Mouse (Mus musculus): ENCODE data around the gene Efcab14. TPM values are rescaled to one million over a fixed set of nuclear protein-coding genes. Genes with fewer than 3 reads are reported as not detected.

The Efcab14 gene
- polyA plus RNA-seq, 1 experiment from 2014 or later: 32.0 TPM

DNA sequence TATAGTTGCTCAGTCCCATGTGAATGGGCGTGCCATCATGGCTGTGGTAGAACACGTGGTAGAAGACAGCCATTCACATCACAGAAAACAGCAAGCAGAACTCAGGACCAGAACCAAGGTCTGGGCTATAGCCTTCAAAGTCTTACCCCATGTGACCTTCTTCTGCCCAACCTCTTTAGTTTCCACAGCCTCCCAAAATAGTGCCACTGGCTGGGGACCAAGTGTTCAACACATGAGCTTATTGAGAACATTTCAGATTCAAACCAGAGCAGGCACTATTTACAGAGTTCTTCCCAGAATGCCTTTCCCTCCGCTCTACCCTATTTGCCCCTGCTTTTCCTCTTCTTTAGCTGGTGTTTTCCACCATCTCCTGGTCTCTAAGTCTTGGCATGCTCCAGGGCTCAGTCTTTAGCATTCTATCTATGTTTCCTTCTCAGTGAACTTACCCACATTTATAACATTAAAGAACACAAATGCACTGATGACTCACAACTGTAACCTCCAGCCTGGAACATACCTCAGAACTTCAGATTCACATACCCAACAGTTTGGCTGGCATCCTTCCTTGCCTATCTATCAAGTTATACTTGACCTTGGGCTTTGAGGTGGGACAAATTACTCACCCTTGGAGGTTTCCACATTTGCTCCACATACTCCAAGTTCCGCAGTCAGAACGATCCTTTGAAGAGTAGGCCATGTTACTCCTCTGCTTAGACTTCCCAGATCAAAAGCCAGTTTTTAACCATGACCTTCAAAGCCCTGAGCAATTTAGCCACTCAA lies 44.7 kb downstream of the Efcab14 start:
- Histone ChIP-seq H3K4me3 (replicated peaks) (no peak overlapping the region), H3K4me1 (replicated peaks) (peaks cover 6% of the 10 kb centered on the region; the same call in 1 of the 2 replicates), H3K27ac (no peak overlapping the region), H3K27me3 (replicated peaks) (no peaks in the 10 kb centered on the region), H3K36me3 (0 out of 2 replicates have a peak, but pooled peaks cover 2% of the 10 kb centered on the region), H3K4me2 (replicated peaks) (no peak overlapping the region), H3K9ac (no peak overlapping the region), H3K9me3 (no peaks in the 10 kb centered on the region)
- 86% methylated on average over 5 of the region's 5 CpGs for WGBS
- no peak for ATAC-seq

DNA sequence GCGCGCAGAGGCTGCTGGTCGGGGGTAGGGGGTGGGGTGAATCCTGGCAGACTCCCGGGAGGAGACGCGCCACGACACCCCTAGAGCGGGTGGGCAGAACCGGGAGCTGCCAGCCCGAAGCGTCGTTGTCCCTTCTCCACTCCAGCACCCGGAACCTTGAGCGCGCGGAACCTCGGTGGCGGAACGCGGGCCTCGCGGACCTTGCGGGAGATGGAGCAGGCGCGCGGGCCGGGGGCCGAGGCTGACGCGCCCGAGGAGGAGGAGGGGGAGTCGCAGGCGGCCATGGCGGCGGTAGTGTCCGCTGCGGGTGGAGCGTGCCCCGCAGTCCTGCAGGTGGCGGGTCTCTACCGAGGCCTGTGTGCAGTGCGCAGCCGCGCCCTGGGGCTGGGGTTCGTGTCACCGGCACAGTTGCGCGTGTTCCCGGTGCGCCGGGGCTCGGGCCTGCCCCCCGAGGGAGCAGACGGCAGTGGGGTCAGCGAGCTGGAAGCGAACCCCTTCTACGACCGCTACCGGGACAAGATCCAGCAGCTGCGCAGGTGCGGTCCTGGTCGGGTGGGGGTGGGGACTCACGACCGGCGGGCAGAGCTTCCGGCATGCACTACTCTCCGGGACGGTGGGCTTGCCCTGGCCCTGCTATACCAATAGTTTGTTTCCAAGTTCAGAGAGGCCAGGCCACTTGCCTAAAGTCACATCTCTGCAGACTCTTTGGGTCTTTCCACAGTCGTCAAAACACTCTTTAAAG lies 47.4 kb downstream of the Efcab14 start, which contains the start of gene Atpaf1:
Atpaf1 (plus strand) TSS at position 44 of the 742 bp plus-strand sequence.
- H3K9ac ChIP-seq: peak within 1 kb of the TSS; percentile 83
- ATAC-seq: peak; percentile 93
- peak within 1 kb of the TSS; percentile 89 for H3K4me2 ChIP-seq (replicated peaks)
- H3K27me3 ChIP-seq (replicated peaks): no peaks in the 10 kb centered on the region
- WGBS: under 1% methylated on average over 69 of the region's 69 CpGs
- H3K36me3 ChIP-seq: 0 out of 2 replicates have a peak, but pooled peaks cover 2% of the 10 kb centered on the region
- H3K4me3 ChIP-seq (replicated peaks): peak within 1 kb of the TSS; percentile 85
- peak within 1 kb of the TSS; percentile 70 for H3K27ac ChIP-seq
- H3K4me1 ChIP-seq (replicated peaks): peaks cover 6% of the 10 kb centered on the region; the same call in 1 of the 2 replicates
- no peaks in the 10 kb centered on the region for H3K9me3 ChIP-seq

DNA sequence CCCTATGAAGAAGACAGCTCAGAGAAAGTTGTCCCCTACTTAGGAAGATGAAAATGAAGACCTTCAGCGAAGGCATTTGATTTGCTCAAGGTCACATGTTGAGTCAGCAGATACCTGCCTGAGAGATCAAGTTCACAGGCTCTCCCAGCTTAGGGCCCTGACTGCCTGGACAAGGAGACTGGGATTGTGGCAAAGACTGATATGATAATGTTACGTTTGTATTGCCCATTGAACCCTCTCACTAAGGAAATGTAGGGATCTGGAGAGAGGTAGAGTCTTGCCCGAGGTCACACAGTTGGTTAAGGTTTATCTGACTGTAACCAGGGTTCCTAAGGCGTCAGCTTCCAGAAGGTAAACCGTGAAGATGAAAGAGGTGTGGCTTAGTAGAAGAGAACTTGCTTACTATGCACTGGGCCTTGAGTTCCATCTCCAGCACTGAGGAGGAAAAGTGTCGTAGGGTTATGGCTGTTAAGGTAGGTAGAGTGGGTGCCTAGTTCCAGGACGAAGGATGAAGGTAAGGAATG lies 48.0 kb downstream of the Efcab14 start:
- peak overlapping the region; percentile 85 for H3K4me3 ChIP-seq (replicated peaks)
- no peaks in the 10 kb centered on the region for H3K9me3 ChIP-seq
- H3K4me2 ChIP-seq (replicated peaks): peak overlapping the region; percentile 89
- peak overlapping the region; percentile 70 for H3K27ac ChIP-seq
- ATAC-seq: peak; percentile 48
- peak overlapping the region; percentile 83 for H3K9ac ChIP-seq
- WGBS: 48% methylated on average over 7 of the region's 7 CpGs
- H3K4me1 ChIP-seq (replicated peaks): peaks cover 6% of the 10 kb centered on the region; the same call in 1 of the 2 replicates
- no peaks in the 10 kb centered on the region for H3K27me3 ChIP-seq (replicated peaks)
- H3K36me3 ChIP-seq: 0 out of 2 replicates have a peak, but pooled peaks cover 2% of the 10 kb centered on the region

DNA sequence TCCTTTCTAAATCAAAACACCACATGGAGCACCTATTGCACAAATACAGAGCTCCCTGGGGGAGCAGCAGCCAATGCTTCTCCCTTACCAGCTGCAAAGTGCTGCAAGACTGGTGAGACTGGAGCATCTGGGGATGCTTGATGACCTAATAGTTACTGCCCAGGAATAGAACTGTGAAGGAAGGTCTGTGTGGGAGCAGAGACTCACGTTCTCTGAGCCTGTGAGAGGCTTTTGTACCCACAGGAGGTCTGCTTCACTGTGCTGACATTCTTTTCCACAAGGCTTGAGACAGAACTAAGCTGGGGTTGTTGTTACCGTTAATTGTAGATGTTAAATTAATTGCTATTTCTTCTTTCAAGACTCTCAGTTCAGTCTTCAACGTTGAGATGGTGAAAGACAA lies 53.3 kb downstream of the Efcab14 start:
- ATAC-seq: no peak
- Histone ChIP-seq H3K4me2 (replicated peaks) (no peak overlapping the region), H3K4me3 (replicated peaks) (no peak overlapping the region), H3K9ac (no peak overlapping the region), H3K4me1 (replicated peaks) (peaks cover 5% of the 10 kb centered on the region; the same call in 1 of the 2 replicates), H3K27me3 (replicated peaks) (no peaks in the 10 kb centered on the region), H3K27ac (no peak overlapping the region), H3K9me3 (no peaks in the 10 kb centered on the region), H3K36me3 (0 out of 2 replicates have a peak, but pooled peaks cover 2% of the 10 kb centered on the region)
- WGBS: 81% methylated on average over 3 of the region's 3 CpGs

DNA sequence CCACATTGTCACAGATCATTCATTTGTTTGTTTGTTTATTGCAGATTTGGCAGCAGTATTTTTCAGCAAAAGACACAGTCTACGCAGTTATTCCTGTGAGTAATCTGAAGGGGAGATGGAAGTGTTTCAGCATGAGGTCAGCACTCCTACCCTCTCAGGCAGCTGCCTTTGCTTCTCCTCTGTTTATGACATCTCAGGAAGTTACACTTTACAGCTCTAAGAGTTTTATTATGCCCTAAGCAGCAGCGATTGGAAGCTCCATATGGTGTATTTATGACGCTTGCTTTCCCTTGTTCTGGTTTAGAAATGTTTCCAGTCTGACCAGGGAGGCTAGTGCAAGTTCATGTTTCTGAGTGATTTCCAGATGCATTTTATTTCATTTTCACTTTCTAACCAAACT lies 57.8 kb downstream of the Efcab14 start:
- no peaks in the 10 kb centered on the region for H3K9me3 ChIP-seq
- no peak overlapping the region for H3K9ac ChIP-seq
- H3K4me3 ChIP-seq (replicated peaks): no peak overlapping the region
- no peaks in the 10 kb centered on the region for H3K27me3 ChIP-seq (replicated peaks)
- 0 out of 2 replicates have a peak, but pooled peaks cover 3% of the 10 kb centered on the region for H3K4me1 ChIP-seq (replicated peaks)
- no peak overlapping the region for H3K4me2 ChIP-seq (replicated peaks)
- ATAC-seq: peak; percentile 98
- peak overlapping the region; percentile 48 for H3K27ac ChIP-seq
- peaks cover 3% of the 10 kb centered on the region; the same call in 1 of the 2 replicates for H3K36me3 ChIP-seq
- WGBS: 34% methylated on average over 3 of the region's 3 CpGs

DNA sequence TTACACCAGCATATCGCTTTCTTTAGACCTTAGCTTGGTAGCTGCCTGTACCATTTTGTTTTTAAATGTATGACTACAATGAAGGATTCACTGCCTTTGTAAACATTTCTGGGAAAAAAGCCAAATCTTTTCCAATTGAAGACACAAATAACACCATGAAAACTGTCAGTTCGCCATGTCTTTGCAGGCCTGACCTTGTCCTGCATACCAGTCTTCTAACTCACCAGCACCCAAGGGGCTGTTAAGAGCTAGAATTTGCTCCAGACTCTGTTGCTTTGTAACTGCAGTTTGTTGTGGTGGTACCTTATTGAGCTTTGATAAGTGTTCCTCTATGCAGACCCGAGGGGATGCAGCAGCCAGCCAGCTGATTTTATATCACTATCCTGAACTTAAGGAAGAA lies 62.4 kb downstream of the Efcab14 start:
- no peak overlapping the region for H3K27ac ChIP-seq
- no peaks in the 10 kb centered on the region for H3K9me3 ChIP-seq
- no peak overlapping the region for H3K4me2 ChIP-seq (replicated peaks)
- H3K4me1 ChIP-seq (replicated peaks): no peaks in the 10 kb centered on the region
- no peak for ATAC-seq
- no peaks in the 10 kb centered on the region for H3K27me3 ChIP-seq (replicated peaks)
- WGBS: 75% methylated on average over 3 of the region's 3 CpGs
- no peak overlapping the region for H3K9ac ChIP-seq
- no peak overlapping the region for H3K4me3 ChIP-seq (replicated peaks)
- H3K36me3 ChIP-seq: peaks cover 3% of the 10 kb centered on the region; the same call in 1 of the 2 replicates

DNA sequence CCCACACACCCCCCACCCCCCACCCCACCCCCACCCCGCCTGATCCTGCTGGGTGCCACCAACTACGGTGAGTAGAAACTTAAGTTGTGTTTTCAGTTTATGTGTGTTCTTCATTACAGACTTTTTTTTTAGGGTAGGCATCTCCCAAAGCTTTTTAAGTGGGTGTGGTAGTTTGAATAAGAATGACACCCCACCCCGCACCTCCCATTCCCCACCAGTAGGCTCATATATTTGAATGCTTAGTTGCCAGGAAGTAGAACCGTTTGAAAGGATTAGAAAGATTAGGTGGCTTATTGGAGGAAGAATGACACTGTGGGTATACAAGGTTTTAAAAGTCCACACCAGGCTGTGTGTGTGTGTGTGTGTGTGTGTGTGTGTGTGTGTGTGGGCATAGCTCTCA lies 74.8 kb downstream of the Efcab14 start:
- H3K4me1 ChIP-seq (replicated peaks): no peaks in the 10 kb centered on the region
- no peak for ATAC-seq
- no peak overlapping the region for H3K4me2 ChIP-seq (replicated peaks)
- no peaks in the 10 kb centered on the region for H3K27me3 ChIP-seq (replicated peaks)
- no peak overlapping the region for H3K27ac ChIP-seq
- H3K36me3 ChIP-seq: no peaks in the 10 kb centered on the region
- WGBS: 81% methylated on average over 4 of the region's 4 CpGs
- H3K9ac ChIP-seq: no peak overlapping the region
- H3K4me3 ChIP-seq (replicated peaks): no peak overlapping the region
- H3K9me3 ChIP-seq: no peaks in the 10 kb centered on the region

DNA sequence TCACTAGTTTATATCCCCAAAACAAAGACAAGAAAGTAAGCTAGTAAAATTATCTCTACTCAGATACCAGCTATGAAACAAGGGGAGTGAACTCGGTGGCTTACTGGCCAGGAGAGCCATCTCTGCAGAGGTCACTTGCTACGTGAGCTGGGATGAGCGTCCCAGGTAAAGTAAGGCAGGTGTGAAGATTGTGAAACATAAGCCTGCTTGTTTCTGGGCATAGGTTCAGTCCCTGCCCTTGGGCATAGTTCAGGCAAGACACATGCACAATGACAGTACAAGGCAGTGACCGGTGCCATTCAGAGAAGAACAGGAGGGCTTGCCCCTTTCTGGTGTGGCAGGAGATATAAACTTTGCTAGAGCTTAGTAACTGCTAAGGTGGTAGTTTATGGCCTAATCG lies 78.1 kb downstream of the Efcab14 start:
- WGBS: 86% methylated on average over 5 of the region's 5 CpGs
- Histone ChIP-seq H3K4me1 (replicated peaks) (no peaks in the 10 kb centered on the region), H3K27me3 (replicated peaks) (no peaks in the 10 kb centered on the region), H3K36me3 (no peaks in the 10 kb centered on the region), H3K9me3 (no peaks in the 10 kb centered on the region), H3K4me3 (replicated peaks) (no peak overlapping the region), H3K4me2 (replicated peaks) (no peak overlapping the region), H3K9ac (no peak overlapping the region), H3K27ac (no peak overlapping the region)
- no peak for ATAC-seq

DNA sequence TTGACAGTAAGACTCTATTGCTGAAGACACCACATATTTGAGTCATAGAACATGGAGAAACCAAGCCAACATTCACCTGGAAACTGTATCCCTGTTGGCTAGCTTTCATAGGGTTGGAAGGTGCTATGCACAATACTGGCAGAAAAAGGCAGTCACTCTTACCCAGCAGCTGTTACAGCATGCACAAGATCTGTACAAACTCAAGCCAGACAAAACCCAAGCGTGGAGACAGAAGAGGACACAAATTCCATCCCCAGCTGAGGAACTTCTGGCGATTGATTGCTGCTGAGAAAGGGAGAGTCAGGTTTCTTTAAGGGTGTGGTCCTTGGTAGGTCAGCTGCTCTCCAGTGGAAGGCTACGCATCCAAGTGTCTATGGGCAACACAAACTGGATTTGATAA lies 82.7 kb downstream of the Efcab14 start:
- Histone ChIP-seq H3K9me3 (no peaks in the 10 kb centered on the region), H3K4me1 (replicated peaks) (no peaks in the 10 kb centered on the region), H3K4me3 (replicated peaks) (no peak overlapping the region), H3K27me3 (replicated peaks) (no peaks in the 10 kb centered on the region), H3K4me2 (replicated peaks) (no peak overlapping the region), H3K27ac (no peak overlapping the region), H3K9ac (no peak overlapping the region), H3K36me3 (no peaks in the 10 kb centered on the region)
- ATAC-seq: no peak
- 68% methylated on average over 3 of the region's 3 CpGs for WGBS

DNA sequence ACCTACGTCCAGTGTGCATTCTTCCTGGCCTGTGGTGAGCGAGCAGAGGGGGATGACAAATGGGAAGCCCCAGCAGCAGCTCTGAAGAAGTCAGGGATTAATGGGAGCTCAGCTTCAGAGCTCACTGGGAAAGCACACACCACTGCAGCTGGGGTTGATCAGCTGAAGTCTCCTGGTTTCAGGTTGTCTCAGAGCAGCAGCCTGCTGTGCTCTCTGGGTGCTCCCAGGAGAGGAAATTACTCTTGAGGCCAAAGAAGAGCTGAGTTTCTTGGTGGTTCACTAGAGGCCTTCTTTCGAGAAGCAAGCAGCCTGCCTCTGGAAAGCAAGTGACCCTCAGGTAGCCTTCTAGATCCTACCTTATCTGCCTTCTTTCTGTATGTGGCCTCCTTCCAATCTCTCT lies 83.4 kb downstream of the Efcab14 start:
- no peak overlapping the region for H3K4me2 ChIP-seq (replicated peaks)
- WGBS: 73% methylated on average over 3 of the region's 3 CpGs
- H3K9ac ChIP-seq: no peak overlapping the region
- H3K9me3 ChIP-seq: no peaks in the 10 kb centered on the region
- no peaks in the 10 kb centered on the region for H3K4me1 ChIP-seq (replicated peaks)
- H3K27me3 ChIP-seq (replicated peaks): no peaks in the 10 kb centered on the region
- no peak for ATAC-seq
- no peak overlapping the region for H3K4me3 ChIP-seq (replicated peaks)
- H3K27ac ChIP-seq: no peak overlapping the region
- H3K36me3 ChIP-seq: no peaks in the 10 kb centered on the region

DNA sequence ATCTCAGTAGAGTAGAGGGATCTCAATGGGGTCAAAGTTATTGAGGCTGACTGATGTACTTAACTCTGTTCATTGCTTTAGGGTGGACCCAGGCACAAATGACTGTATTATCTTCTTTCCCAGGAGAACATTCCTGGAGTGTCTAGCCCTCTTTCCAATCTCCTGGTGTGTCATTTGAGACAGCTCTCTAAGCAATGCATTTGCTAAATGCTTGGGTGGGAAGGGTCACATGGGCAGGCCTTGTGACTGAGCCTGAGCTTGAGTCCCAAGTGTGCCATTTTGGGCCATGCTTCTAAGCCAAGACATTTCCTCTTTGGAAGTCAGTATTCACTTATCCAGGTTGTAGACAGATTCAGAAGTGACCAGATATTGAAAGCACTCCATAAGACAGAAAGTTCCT lies 83.9 kb downstream of the Efcab14 start:
- no peak overlapping the region for H3K9ac ChIP-seq
- H3K4me2 ChIP-seq (replicated peaks): no peak overlapping the region
- no peak for ATAC-seq
- no peaks in the 10 kb centered on the region for H3K9me3 ChIP-seq
- H3K36me3 ChIP-seq: no peaks in the 10 kb centered on the region
- no peaks in the 10 kb centered on the region for H3K27me3 ChIP-seq (replicated peaks)
- no peak overlapping the region for H3K4me3 ChIP-seq (replicated peaks)
- no peak overlapping the region for H3K27ac ChIP-seq
- H3K4me1 ChIP-seq (replicated peaks): no peaks in the 10 kb centered on the region

DNA sequence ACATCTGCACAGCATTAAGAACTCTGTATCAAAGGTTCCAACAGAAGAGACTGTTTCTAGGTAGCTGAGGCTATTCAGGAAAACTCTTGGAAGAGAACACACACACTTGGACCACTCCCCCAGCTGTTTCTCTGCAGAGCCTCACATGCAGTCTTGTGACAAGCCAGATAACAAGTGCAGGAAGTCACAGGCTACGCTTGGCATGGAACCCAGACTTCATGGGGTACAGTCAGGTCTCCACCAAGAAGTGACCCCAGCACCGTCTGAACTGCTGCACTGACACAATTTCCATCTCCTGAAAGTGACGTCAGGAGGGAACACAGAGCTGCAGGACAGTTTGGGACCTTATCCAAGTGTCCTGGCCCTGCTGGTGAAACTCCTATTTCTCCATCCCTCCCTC lies 84.4 kb downstream of the Efcab14 start:
- no peak overlapping the region for H3K4me2 ChIP-seq (replicated peaks)
- H3K9ac ChIP-seq: no peak overlapping the region
- 69% methylated on average over 3 of the region's 3 CpGs for WGBS
- no peaks in the 10 kb centered on the region for H3K36me3 ChIP-seq
- H3K27me3 ChIP-seq (replicated peaks): no peaks in the 10 kb centered on the region
- no peaks in the 10 kb centered on the region for H3K9me3 ChIP-seq
- peak; percentile 36; the same call in 1 of the 2 replicates for ATAC-seq
- H3K4me1 ChIP-seq (replicated peaks): no peaks in the 10 kb centered on the region
- no peak overlapping the region for H3K4me3 ChIP-seq (replicated peaks)
- no peak overlapping the region for H3K27ac ChIP-seq
